Mouse (Mus musculus): ENCODE results near the gene Hfe2.

Gene Hfe2

GRCm38 (mm10) chr3:96528506-96528905, 3.5 kb downstream of the Hfe2 start:
- DNase-seq = no peak

- no peak for DNase-seq
Observed at GRCm38 (mm10) chr3:96532050-96532449, 7.1 kb downstream of the Hfe2 start.

DNA sequence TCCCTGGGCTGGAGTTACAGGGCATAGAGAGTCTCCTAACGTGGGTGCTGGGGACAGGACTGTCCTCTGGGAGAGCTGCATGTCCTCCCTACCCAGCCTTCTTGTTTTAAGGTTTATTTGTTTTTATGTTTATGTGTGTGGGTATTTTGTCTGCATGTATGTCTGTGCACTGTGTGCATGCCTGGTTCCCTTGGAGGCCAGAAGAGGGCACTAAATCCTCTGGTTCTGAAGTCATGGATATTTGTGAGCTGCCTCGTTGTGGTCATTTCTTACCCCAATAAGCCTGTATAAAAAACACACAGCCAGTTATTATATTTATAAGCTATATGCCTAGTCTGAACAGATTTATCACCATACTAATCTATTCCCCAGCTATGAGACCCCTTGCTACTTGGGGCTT, 9.3 kb downstream of the Hfe2 start:
- no peak for DNase-seq

DNA sequence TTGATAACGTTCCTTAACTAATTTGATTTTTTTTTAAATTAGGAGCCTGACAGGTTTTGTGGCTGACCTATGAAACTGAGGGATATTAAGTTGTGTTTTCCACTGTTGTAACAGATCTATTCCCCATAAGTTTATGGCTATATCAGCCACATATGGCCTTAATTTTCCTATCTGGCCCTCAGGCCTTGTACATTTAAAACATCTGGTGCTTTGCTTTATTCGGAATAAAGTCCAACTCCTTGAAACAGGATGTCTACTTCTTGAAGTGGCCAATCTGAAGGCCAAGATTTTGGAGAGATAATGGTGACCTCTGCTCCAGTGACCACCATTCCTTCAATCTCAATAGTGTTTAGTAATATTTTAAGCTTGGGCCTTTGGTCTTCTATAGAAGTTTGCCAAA, 14.3 kb downstream of the Hfe2 start:
- DNase-seq = no peak

DNA sequence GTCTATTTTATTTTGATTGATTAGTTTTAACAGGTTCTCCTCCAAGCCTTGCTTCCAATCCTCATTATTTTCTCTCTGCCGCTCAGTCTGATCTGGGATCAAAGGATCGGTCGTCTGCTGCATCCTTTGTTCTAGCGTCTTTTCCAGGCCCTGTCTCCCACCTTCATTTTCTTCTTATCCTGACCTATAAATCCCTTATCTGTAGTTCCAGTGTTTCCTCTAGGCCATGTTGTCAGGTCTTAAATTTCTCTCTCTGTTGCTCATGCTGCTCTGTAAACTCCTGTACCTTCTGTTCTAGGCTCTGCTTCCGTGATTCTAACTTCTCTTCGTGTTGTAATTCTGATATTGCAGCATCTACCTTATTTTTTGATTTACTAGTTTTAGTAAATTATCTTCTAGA, 15.8 kb downstream of the Hfe2 start:
- DNase-seq = no peak

GRCm38 (mm10) chr3:96541328-96542078, 16.5 kb downstream of the Hfe2 start:
- DNase-seq = no peak

- no peak for DNase-seq
Observed at GRCm38 (mm10) chr3:96542554-96542953, 17.6 kb downstream of the Hfe2 start.

DNA sequence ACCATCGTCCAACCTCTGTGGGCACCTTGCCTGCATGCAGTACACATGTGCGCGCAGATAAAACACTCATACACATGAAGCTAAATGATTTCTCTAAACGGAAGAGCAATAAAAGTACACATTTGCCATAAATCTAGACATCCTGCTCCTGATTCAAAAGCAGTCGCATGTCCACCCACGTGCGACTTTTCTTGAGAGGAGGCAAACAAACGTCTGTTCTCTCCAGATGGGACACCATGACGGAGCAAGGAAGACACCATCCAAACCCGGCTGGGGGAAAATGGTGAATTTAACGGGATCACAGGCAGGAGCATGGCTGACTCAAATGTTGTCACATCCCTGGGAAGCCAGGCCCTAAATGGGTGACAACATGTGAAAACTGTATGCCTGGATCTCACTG, 18.4 kb downstream of the Hfe2 start:
- no peak for DNase-seq

DNA sequence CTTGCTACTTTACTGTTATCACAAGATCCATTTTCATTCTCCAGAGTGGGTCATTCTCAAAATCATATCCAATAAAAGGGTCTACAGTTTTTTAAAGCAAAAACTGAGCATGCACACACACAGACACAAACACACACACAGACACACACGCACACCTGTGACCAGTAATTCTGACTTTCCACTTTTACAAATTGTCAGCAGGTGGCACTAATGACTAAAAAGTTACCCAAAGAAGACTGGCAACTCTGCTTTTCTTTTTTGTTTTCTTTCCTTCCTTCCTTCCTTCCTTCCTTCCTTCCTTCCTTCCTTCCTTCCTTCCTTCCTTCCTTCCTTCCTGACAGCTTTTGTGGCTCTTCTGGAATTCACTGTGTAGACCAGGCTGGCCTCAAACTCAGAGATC, 20.6 kb downstream of the Hfe2 start:
- DNase-seq = no peak

DNA sequence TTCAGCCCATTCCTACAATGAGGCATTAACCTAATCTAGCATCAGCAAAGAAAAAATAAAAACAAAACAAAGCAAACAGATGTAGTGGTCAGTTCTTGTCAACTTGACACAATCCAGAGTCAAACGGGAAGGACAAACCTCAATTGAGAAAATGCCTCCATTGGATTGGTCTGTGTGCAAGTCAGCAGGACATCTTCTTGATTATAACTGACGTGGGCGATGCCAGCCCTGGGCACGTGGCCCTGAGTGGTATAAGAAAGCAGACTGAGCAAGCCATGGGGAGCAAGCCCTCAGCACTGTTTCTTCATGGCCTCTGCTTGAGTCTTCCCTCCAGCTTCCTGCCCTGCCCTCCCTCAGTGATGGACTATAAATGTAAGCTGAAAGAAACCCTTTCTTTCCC, 21.9 kb downstream of the Hfe2 start:
- no peak for DNase-seq

GRCm38 (mm10) chr3:96547389-96547960, 22.5 kb downstream of the Hfe2 start:
- DNase-seq = peak; percentile 78 to 79

DNA sequence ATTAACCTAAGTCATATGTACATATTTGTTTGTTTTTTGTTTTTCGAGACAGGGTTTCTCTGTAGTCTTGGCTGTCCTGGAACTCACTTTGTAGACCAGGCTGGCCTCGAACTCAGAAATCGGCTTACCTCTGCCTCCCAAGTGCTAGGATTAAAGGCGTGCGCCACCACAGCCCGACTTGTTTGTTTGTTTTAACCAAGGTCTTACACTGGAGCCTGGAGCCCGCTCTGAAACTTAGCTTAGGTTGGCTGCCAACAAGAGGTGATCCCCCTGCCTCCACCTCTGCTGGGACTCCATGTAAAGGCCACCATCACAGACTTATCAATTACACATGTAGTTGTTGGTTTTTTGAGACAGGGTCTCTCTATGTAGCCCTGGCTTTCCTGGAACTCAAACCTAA, 23.9 kb downstream of the Hfe2 start:
- no peak for DNase-seq

DNA sequence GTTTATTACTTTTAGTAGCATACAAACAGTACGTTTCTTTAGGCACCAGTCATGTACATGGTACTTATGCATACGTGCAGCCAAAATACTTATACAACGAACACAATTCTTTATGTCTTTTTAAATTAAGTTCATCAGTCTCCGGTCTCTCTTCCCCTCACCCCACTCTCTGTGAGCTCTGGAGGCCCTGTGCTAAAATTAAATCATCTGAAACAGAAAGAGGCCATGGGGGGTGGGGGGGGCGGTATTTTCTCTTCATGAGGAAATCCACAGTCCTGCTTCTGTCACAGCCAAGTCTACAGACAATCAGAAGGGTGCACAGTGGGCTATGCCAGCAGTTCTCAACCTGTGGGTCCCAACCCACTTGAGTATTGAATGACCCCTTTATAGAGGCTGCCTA, 24.4 kb downstream of the Hfe2 start:
- no peak for DNase-seq

DNA sequence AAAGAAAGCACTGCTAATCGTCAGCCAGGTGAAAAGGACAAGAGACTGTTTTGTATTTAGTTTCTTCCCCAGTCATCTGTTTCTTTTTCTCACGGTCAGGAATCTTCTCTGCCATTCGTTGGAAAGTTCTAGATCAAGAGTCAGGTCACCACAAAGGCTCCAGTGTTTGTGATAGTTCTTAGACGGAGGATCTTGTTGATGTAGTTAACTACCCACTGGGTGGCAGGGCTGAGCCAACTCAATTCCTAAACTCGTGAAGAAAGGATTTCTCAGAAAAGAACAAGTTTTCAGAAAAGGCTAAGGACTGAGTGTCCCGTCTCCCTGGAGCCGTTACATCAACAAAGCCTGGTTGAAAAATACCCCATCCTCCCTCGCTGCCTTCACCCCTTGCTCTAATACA, 26.2 kb downstream of the Hfe2 start:
- peak; percentile 77 to 83 for DNase-seq

DNA sequence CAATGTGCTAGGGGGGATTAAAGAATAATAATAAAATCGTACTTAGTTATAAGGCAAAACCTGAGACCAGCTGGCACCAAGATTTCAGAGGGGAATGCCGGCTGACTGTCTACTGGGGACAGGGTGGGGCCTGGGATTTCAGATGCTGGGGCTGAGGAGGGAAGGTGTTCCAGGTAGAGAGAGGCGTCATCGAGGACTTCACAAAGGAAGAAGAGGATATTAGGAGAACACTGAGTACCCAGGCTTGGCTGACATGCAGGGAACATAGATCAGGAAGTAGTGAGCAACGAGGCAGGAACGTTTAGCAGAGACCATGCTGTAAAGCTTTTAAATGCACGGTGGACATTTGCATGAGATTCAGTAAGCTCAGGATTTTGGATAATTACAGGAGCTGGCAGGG, 26.9 kb downstream of the Hfe2 start:
- DNase-seq = no peak

DNA sequence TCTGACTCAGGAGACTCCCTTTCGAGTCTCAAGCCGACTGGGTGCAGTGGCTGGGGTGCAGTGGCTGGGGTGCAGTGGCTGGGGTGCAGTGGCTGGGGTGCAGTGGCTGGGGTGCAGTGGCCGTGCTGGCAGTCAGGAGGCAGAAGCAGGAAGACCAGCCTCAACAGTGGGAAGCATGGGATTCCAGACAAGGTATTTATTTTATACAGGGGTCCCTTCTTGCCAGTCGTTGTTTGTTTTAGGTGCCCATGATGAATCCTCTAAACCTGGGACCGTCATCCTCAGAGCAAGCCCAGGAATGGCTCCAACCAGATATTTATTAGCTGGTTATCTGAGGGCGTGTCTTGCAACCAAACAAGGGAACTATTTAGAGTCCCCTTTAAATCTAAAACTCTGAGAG, 28.6 kb downstream of the Hfe2 start:
- no peak for DNase-seq

DNA sequence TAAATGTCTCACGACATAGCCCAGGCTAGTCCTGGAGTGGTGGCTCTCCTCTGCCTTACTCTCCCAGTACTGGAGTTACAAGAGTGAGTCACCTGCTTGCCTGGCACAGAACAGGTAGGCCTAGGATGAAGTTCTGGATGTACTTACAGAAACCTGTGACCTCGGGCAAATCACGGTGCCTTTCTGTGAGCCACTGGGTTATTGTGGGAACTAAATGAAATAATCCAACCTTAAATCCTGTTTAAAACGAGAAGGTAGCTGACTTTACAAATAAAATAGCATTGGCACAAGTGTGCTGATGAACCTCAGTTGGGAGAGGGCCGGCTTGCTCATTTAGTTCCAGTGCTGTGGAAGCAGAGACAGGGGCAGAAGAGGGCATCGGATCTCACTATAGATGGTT, 29.3 kb downstream of the Hfe2 start:
- no peak for DNase-seq

DNA sequence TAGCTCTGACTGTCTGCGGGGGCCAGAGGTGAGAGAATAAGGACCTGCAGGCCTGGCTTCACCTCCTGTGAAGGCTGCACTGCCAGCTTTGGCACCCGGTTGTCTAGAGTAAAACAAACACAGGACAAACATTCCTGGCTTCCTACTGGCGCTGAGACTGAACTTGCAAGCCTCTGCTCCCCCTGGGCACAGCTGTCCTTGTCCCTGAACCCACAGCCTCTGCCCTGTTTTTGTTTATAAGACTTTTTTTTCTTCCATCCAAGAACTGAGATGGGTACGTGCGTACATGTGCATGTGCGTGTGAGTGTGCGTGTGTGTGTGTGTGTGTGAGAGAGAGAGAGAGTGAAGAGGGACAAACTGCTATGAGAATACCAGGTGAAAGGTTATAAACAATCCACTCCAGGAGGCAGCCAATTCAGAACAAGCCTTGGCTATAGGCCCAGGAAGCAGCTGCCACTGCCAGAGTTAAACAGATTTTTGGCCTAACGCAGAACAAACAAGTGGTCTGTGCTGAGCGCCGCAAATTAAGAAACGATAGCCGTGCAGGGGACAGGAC, 30.1 kb downstream of the Hfe2 start:
- DNase-seq = peak; percentile 90 to 93

GRCm38 (mm10) chr3:96555999-96556614, 31.1 kb downstream of the Hfe2 start:
- no peak for DNase-seq

- no peak for DNase-seq
Observed at GRCm38 (mm10) chr3:96556651-96557635, 32.0 kb downstream of the Hfe2 start.

DNA sequence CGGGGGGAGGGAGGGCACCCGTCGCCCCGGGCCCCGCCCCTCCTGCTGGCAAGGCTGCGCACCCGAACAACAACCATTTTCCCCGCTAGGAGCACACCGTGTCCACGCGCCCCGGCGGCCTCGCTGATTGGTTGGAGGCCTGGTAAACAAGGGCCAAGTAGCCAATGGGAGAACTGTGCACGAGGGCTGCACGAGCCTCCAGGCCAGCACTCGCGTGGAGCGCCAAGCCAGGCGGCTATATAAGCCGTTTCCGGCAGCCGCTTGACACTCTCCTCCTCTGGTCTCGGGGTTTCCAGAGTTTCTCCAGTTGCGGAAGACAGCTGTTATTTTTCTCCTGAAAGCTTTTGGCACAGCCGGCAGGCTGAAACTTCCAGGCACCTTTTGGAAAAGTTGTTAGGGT, 32.7 kb downstream of the Hfe2 start, which contains the start of gene Txnip:
Gene Txnip (plus strand): TSS at position 264 of the 400 bp plus-strand sequence.
- peak; percentile 100 for DNase-seq

GRCm38 (mm10) chr3:96558159-96558558, 33.2 kb downstream of the Hfe2 start:
- no peak for DNase-seq
